Mouse (Mus musculus) heart, adult 9 months (tissue): ENCODE results near the gene Chil5.
"Not testable (repeated sequence)": the region's sequence is repeated elsewhere in the genome, so short reads cannot be mapped to it uniquely, and the experiment has no call there.

Source experiments
- DNase-seq, 2 experiments: peaks; one replicate each; pipeline ENCODE4 v3.0.0; 2022; ENCODE audit warnings: low spot score in 2 of 2

The Chil5 gene

GRCm38 (mm10) chr3:106032781-106033180 lies at the start of gene Chil5:
Gene Chil5 (minus strand): TSS chr3:106032814.
- no peak for DNase-seq

DNA sequence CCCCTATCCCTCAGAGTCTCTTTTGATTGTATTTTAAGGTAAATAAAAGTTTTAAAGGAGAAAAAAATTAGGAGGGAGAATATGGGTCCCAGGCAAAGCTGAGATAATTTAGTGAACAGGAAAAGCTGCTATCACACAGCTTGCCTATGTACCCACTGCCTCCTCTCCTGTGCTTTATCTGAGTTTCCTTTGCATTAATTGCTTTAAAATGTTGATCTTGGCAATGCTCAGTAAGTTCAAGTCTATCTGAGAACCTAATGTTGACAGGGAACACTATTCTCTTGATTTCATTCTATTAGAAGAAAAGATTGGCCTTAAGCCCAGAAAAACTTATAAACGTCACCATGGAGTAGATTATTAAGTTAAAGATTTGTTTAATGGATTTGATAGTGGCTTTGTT lies 42.2 kb upstream of the Chil5 start:
- DNase-seq: no peak

GRCm38 (mm10) chr3:106070994-106071393 lies 38.4 kb upstream of the Chil5 start:
- no peak for DNase-seq

GRCm38 (mm10) chr3:106067707-106068106 lies 35.1 kb upstream of the Chil5 start:
- DNase-seq: not testable (repeated sequence)

GRCm38 (mm10) chr3:106057966-106058365 lies 25.4 kb upstream of the Chil5 start:
- no peak for DNase-seq

GRCm38 (mm10) chr3:106051896-106052295 lies 19.3 kb upstream of the Chil5 start:
- DNase-seq: no peak

- DNase-seq: no peak
Observed at GRCm38 (mm10) chr3:106040306-106040705, 7.7 kb upstream of the Chil5 start.

DNA sequence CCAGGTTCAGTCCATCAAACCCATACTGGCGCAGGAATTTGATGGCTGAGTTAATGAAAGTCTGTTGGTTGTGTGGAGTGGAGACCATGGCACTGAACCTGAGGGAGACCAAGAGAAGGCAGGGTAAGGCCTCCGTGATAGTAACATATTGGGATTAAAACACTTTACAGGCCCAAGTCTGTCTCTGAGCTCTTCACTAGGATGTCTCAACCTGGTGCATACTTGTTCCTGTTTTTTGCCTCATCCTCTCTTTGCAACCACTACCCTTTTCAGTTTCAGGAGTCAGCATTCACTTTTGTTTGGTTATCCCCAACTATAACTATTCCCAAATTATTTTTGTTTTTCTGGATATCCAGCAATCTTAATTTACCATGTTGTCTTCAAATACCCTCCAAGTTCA lies 8.5 kb downstream of the Chil5 start:
- no peak for DNase-seq

DNA sequence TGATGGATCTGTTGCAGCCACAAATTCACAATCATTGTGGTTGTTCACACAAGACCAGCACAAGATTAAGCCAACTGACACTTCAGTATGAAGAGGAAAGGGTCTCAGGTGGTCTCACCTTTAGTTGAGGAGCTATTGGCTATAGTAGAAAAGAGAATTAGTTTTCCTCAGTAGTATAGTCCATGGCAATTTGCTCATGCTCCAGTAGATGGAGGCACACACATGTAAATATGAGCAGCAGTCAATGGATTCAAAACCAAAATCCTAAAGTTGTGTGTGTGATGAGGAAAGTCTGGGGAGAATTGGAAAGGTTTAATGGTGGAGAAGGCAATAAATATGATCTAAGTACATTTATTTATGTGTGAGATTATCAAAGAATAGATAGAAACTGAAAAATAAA lies 10.8 kb downstream of the Chil5 start:
- no peak for DNase-seq

DNA sequence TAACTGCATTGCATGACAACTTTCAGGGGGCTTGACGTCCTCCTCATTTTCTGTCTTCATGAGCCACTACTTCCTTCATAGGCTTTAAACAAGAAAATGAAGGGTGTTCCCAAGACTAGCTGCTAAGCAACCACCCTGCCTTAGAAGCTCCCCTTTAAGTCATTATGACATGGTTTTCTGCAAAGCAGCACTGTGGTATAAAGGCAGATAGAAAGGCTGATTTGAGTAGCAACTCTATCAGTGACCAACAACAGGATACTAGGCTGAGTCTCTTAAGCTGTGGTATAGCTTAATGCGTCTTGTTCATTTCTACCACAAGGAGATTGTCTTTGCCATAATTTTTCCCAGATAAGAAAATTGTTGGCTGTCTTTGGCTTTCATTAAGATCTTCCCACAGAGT lies 18.1 kb downstream of the Chil5 start, which contains the start of gene Pifo:
Gene Pifo, minus strand, starts transcription at position 101 of the 400 bp plus-strand sequence.
- DNase-seq: no peak

DNA sequence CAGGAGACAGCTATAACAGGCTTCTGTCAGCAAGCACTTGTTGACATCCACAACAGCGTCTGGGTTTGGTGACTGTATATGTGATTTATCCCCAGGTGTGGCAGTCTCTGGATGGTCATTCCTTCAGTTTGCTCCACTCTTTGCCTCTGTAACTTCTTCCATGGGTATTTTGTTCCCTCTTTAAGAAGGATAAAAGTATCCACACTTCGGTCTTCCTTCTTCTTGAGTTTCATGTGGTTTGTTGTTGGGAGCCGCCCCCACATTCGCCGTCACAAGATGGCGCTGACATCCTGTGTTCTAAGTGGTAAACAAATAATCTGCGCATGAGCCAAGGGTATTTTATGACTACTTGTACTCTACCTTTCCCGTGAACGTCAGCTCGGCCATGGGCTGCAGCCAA lies 29.3 kb downstream of the Chil5 start:
- DNase-seq: not testable (repeated sequence)

DNA sequence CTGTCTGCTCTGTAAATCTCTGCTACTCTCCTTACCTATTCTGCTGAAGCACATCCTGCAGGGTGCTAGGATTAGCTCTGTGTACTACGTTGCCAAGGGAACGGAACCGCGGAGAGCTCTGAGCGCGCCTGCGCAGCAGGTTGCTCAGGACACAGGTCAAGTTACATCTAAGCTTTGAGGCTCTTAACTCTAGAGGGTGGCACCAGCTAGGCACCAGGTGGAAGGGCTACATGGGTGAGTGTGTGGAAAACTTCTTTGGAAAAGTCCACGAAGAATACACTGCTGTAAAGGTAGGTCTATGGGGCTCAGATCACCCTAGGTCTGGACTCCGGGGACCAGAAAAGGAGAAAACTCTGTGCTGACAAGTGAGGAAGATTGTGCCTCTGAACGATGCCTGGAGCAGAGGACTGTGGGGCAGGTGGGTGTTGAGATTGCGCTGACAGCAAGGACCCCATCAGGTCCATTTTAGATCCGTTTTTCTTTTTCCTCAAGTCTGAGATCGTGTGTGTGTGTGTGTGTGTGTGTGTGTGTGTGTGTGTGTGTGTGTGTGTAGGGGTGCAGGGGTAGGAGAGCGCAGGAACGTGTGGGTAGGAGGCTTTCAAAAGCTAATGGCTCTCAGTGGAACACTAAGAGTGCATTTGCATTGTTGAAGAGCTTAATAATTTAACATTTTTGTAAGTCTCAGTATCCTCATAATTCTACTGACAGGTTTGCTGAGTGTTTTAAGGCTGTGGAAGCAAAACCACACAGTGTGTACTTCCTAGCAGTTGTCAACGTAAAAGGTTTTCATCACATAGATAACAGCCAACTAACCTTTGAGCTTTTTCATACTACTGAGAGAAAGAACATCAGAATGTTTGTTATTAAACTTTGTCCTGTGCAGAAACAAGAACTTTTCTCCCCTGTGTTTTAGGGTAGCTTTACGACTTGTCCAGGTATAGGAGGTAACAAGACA lies 30.9 kb downstream of the Chil5 start:
- no peak for DNase-seq

DNA sequence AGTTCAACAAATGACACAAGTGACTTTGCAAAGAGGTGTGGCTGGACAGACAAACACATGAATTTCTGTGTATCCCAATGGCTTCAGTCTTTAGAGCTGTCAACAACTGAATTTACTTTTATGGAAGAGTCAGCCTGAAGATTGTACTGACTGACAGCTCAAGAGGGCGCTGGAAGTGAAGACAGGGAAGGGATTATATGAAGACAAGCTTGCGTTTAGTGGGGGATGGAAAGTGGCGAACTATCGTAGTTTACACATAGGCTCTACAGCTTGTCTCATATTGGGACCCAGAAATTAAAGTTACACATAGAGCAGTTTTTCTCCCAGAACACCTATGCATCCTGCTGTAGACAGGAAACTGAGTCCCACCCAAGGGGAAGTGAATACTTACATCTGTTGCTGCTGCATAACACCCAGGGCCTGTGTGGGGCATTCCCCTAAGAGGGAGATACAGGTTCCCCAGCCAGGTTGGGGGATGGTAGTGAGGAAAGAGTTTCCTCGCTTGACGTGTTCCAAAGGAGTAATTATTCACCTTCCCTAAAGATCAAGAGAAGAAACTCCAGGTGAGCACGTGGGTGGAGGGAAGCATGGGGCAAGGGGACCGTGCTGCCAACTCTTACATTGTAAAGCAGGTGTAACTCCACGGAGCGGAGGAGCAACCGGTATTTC lies 31.8 kb downstream of the Chil5 start:
- no peak for DNase-seq

- DNase-seq: no peak
Observed at GRCm38 (mm10) chr3:105994730-105995129, 37.9 kb downstream of the Chil5 start.

DNA sequence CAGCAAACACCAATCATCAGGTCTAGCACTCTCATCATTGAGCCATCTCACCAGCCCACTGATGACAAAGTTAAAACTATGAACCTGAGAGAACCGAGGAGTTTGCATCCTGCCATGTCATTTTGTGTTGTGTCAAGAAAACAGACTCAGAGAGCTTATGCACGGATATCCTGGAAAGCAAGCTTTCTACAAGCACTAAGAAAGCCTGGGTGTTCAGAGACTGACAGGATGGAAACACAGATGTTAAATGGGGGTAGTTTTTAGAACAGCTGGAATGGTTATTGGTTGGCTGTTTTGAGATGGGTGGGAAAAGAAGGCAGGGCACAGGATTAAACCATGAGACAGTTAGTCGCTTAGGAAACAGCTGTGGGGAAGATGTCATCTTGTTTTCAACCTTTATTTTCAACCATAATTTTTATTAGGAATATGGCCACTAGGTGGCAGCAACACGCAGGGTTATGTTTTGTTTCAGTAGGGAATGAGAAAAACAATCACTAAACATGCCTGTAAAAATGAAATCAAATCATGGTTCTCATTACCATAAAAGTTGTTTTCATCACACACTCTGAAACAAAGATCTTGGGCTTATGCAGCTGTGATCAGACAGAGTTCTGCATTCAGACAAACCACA lies 40.8 kb downstream of the Chil5 start:
- DNase-seq: peak; percentile 9 to 15

DNA sequence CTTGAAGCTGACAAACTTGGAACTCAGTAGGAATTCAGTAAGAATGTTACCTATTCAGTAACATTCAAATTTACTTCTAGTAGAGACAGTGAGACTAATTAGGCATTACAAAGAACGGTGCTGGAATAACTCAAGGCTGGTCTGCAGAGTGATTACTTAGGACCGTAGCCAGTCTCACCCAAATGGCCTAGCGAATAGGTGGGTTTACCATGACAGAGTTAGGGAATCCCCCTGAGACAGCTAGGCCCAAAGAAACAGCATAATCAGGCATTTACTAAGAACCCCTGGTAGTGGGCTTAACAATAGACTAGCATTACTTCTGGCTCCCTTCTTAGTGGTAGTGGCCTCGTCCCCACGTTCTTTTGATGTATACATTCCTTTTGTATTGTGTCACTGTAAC lies 43.0 kb downstream of the Chil5 start:
- DNase-seq: not testable (repeated sequence)

- no peak for DNase-seq
Observed at GRCm38 (mm10) chr3:105974174-105974573, 58.4 kb downstream of the Chil5 start.

GRCm38 (mm10) chr3:105973411-105973810 lies 59.2 kb downstream of the Chil5 start, which contains the start of gene Ovgp1:
Gene Ovgp1 (plus strand): TSS chr3:105973711.
- DNase-seq: no peak

DNA sequence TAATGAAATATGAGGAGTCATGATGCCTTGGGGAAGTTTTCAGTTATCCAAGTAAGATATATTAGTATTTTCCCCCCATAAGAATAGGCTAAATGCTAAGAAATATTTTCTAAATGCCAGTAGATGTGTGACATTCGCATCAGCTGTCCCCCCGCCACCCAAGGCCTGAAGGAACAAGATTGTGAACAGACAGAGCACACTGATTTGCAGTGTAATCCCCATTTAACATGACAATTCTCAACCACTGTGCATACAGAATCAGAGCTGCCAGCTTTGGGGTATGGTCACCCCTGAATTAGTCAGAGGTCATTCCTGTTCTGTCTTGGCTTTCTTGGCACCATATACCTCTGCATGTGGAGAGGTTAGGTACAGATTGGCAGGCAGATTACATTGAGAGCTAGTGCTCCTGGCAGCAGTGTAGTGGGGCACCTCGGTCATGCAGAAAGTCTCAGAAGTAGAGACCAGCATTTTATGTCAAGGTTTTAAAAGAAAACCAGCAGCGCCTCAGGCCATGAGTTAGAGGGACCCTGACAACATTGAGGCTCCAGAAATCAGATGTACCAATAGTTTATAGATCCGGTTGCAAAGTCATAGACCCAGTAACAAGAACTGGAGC lies 60.7 kb downstream of the Chil5 start:
- no peak for DNase-seq
